Mouse (Mus musculus): ENCODE data around the gene Tsen15. TPM values are rescaled to one million over a fixed set of nuclear protein-coding genes. Genes with fewer than 3 reads are reported as not detected.
A peak's percentile ranks its signal among the peaks of the same experiment; 100 is the strongest.
"Not testable (repeated sequence)": the region's sequence is repeated elsewhere in the genome, so short reads cannot be mapped to it uniquely, and the experiment has no call there.

Gene Tsen15
- polyA plus RNA-seq, 1 experiment from 2014 or later = 94.5 TPM

DNA sequence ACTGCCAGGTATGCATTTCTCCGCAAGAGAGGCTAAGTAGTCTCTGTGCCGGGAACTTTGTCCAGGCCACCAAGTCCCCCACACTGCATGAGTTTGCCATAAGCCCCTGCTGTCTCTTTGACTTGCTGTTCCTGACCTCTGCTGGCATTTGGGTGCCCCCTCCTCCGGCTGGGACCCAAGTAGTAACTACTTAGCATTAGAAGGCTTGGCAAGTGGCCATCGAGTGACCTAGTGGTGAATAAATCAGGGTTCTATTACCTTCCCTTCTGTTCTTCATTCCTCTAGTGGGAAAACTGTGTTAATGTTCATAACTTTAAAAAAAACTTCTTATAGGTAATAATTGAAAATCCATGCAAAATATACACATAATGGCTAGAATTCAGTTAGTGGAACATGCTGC is 22.9 kb upstream of the Tsen15 start:
- Histone ChIP-seq H3K4me2 (replicated peaks) (no peak overlapping the region), H3K4me3 (no peak overlapping the region), H3K4me1 (peaks cover 5% of the 10 kb centered on the region; the same call in 1 of the 2 replicates), H3K9ac (no peak overlapping the region), H3K36me3 (no peaks in the 10 kb centered on the region), H3K27ac (no peak overlapping the region), H3K27me3 (no peaks in the 10 kb centered on the region), H3K9me3 (no peaks in the 10 kb centered on the region)
- 85% methylated on average over 4 of the region's 4 CpGs for WGBS
- no peak for ATAC-seq (ENCODE audit: insufficient number of reproducible peaks, insufficient read depth, low FRiP score, low TSS enrichment)

GRCm38 (mm10) chr1:152407021-152407946 is 20.8 kb upstream of the Tsen15 start:
- WGBS = 26% methylated on average over 22 of the region's 22 CpGs
- no peak for ATAC-seq (ENCODE audit: insufficient number of reproducible peaks, insufficient read depth, low FRiP score, low TSS enrichment)
- Histone ChIP-seq H3K36me3 (no peaks in the 10 kb centered on the region), H3K27me3 (no peaks in the 10 kb centered on the region), H3K27ac (no peak overlapping the region), H3K4me3 (peak overlapping the region; percentile 16; the same call in 1 of the 2 replicates), H3K9me3 (no peaks in the 10 kb centered on the region), H3K4me2 (replicated peaks) (peak overlapping the region; percentile 46), H3K4me1 (0 out of 2 replicates have a peak, but pooled peaks cover 3% of the 10 kb centered on the region), H3K9ac (no peak overlapping the region)

DNA sequence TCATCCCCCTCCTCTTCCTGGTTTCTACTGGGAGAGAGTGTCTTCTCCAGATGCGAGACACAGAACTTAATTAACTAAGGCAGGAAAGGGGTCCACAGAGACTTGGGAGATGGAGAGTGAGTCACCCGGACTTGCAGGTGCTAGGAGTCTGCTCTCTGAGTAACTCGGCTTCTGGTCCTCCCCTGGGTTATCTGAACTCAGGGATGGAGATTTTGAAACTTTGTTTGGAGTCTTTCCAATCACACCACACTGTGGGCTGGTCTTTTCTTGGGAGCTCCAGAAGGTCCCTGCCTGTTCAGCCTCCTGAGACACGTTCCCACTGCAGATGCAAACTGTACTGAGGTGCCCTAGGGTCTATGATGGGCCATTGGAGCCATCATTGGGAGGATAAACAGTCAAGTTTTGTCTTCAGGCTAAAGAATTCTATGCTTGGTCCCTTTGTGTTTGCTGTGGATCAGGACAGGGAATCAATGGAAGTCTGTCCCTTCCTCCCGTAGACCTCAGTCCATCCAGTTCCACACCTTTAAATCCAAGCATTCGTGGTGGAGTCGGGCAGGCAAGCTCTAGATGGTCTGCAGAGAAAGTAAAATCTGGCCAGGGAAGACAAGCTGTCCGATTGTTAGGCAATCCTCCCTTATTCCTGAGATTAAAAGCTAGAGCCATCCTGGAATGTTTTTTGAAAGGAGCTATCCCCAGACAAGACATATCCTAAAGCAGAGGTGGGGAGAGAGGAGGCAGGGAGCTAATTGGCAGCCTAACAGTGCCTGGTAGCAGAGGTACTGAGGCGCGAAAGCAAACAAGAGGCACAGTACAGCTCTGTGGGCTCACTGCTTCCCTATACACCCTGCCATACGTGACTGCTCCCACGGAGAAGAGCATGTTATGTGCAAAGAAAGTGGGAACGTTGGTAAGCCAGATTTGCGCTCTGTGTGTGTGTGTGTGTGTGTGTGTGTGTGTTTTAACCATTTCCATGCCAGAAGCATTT is 14.4 kb upstream of the Tsen15 start:
- Histone ChIP-seq H3K4me2 (replicated peaks) (peak overlapping the region; percentile 95), H3K27me3 (peaks cover 22% of the 10 kb centered on the region), H3K9me3 (no peaks in the 10 kb centered on the region), H3K27ac (no peak overlapping the region), H3K4me3 (peak overlapping the region; percentile 66), H3K36me3 (no peaks in the 10 kb centered on the region), H3K9ac (peak overlapping the region; percentile 72), H3K4me1 (peaks cover 11% of the 10 kb centered on the region)
- ATAC-seq (ENCODE audit: insufficient number of reproducible peaks, insufficient read depth, low FRiP score, low TSS enrichment) = peak; percentile 79; the same call in 1 of the 2 replicates
- 15% methylated on average over 14 of the region's 14 CpGs for WGBS

DNA sequence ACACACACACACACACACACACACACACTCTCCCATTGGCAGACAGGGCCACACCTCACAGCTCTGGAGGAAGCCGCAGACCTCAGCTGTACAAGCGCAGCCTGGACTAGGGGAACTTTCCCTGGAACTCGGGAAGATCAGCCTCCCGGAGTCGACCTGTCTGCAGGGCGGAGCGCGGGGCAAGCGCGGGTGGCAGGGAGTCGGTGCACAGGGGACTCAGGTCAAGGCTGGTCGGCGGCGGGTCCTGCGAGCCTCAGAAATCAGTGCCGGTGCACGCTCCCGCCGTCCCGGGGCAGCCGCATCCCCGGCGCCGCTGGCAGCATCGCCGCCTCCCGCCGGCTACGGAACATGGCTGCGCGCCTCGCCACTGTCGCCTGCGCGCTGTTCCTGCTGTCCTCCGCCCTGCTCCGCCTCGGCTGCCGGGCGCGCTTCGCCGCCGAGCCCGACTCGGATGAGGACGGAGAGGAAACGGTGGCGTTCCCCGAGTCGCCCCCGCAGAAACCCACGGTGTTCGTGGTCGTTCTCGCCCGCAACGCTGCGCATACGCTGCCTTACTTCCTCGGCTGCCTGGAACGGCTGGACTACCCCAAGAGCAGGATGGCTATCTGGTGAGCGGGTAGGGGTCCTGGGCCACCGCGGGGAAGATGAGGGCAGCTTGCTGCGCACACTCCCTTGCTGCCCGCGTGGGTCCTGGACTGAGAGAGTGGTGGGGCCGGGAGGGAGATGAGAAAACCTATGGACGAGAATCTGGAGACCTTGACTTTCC is 13.5 kb upstream of the Tsen15 start, which contains the start of gene Colgalt2:
Gene Colgalt2, plus strand, starts transcription at position 41 of the 766 bp plus-strand sequence.
- Histone ChIP-seq H3K9me3 (no peaks in the 10 kb centered on the region), H3K27ac (peak within 1 kb of the TSS; percentile 41; the same call in 1 of the 2 replicates), H3K36me3 (no peaks in the 10 kb centered on the region), H3K4me3 (peak within 1 kb of the TSS; percentile 66), H3K4me1 (peaks cover 11% of the 10 kb centered on the region), H3K27me3 (peaks cover 22% of the 10 kb centered on the region), H3K9ac (peak within 1 kb of the TSS; percentile 72), H3K4me2 (replicated peaks) (peak within 1 kb of the TSS; percentile 95)
- WGBS = under 1% methylated on average over 66 of the region's 70 CpGs
- peak; percentile 83 for ATAC-seq (ENCODE audit: insufficient number of reproducible peaks, insufficient read depth, low FRiP score, low TSS enrichment)

- H3K27me3 ChIP-seq = peaks cover 22% of the 10 kb centered on the region
- 60% methylated on average over 1 of the region's 1 CpGs for WGBS
Observed at GRCm38 (mm10) chr1:152398708-152399107, 12.2 kb upstream of the Tsen15 start.

DNA sequence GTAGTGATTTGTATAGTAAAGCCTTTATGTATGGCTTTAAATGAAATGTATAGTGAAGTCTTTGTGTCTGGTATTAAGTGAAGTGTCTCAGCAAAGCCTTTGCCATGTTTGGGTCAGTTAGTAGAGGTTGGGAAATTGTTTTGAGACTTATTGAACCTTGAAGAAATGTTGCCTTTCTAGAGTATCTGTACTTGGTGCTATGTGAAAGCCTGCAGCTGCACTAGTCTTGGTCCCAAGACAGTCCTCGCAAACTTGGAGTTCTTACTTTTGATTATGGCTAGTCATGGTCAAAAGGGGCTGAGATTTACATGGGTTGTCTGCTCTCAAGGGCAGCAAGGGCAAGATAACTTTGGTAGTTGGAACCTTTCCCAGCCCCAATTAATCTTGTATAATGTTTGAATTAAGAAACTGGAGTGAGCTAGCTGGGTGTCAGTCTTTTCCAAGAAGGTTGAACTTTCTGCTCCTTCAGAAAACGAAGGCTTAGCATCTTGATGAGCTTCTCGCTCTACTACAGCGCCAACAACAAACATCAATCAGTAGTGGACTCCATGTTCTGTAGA is 8.5 kb upstream of the Tsen15 start:
- Histone ChIP-seq H3K4me3 (no peak overlapping the region), H3K4me1 (peaks cover 4% of the 10 kb centered on the region; the same call in 1 of the 2 replicates)
- no peak for ATAC-seq (ENCODE audit: insufficient number of reproducible peaks, insufficient read depth, low FRiP score, low TSS enrichment)

More at GRCm38 (mm10) chr1:152398708-152399107, 12.2 kb upstream of the Tsen15 start:
- Histone ChIP-seq H3K27ac (no peak overlapping the region), H3K9me3 (no peaks in the 10 kb centered on the region), H3K9ac (no peak overlapping the region), H3K4me1 (peaks cover 11% of the 10 kb centered on the region), H3K4me3 (no peak overlapping the region), H3K4me2 (replicated peaks) (no peak overlapping the region), H3K36me3 (no peaks in the 10 kb centered on the region)
- ATAC-seq (ENCODE audit: insufficient number of reproducible peaks, insufficient read depth, low FRiP score, low TSS enrichment) = no peak

GRCm38 (mm10) chr1:152394137-152394536 is 7.6 kb upstream of the Tsen15 start:
- Histone ChIP-seq H3K4me3 (no peak overlapping the region), H3K36me3 (no peaks in the 10 kb centered on the region), H3K27ac (no peak overlapping the region), H3K4me1 (no peaks in the 10 kb centered on the region), H3K4me2 (replicated peaks) (no peak overlapping the region), H3K27me3 (peaks cover 8% of the 10 kb centered on the region), H3K9ac (no peak overlapping the region), H3K9me3 (peaks cover 5% of the 10 kb centered on the region; the same call in 1 of the 2 replicates)
- 94% methylated on average over 3 of the region's 3 CpGs for WGBS
- no peak for ATAC-seq (ENCODE audit: insufficient number of reproducible peaks, insufficient read depth, low FRiP score, low TSS enrichment)

More for the DNA sequence above, 8.5 kb upstream of the Tsen15 start:
- peaks cover 5% of the 10 kb centered on the region; the same call in 1 of the 2 replicates for H3K9me3 ChIP-seq
- H3K27ac ChIP-seq = no peak overlapping the region
- H3K36me3 ChIP-seq = no peaks in the 10 kb centered on the region
- no peak overlapping the region for H3K9ac ChIP-seq
- no peak overlapping the region for H3K4me2 ChIP-seq (replicated peaks)
- 83% methylated on average over 4 of the region's 4 CpGs for whole genome bisulfite sequencing
- H3K27me3 ChIP-seq = peaks cover 12% of the 10 kb centered on the region

GRCm38 (mm10) chr1:152389271-152389670 is 2.8 kb upstream of the Tsen15 start:
- Histone ChIP-seq H3K4me1 (no peaks in the 10 kb centered on the region), H3K9me3 (peaks cover 5% of the 10 kb centered on the region; the same call in 1 of the 2 replicates), H3K4me2 (replicated peaks) (no peak overlapping the region), H3K27me3 (no peaks in the 10 kb centered on the region), H3K27ac (no peak overlapping the region), H3K9ac (no peak overlapping the region), H3K4me3 (no peak overlapping the region), H3K36me3 (no peaks in the 10 kb centered on the region)
- no peak for ATAC-seq (ENCODE audit: insufficient number of reproducible peaks, insufficient read depth, low FRiP score, low TSS enrichment)

- H3K9me3 ChIP-seq; H3K27ac ChIP-seq; H3K27me3 ChIP-seq; H3K36me3 ChIP-seq; H3K4me1 ChIP-seq; ATAC-seq (ENCODE audit: insufficient number of reproducible peaks, insufficient read depth, low FRiP score, low TSS enrichment): not testable (repeated sequence)
- Histone ChIP-seq H3K9ac (peak overlapping the region; percentile 89), H3K4me2 (replicated peaks) (peak overlapping the region; percentile 64), H3K4me3 (peak overlapping the region; percentile 91)
- WGBS = 25% methylated on average over 2 of the region's 4 CpGs
Observed at GRCm38 (mm10) chr1:152385693-152386092, 795 bp downstream of the Tsen15 start.

GRCm38 (mm10) chr1:152384589-152384988 is 1.9 kb downstream of the Tsen15 start:
- Histone ChIP-seq H3K9me3 (no peaks in the 10 kb centered on the region), H3K27me3 (no peaks in the 10 kb centered on the region), H3K4me2 (replicated peaks) (no peak overlapping the region), H3K36me3 (peaks cover 7% of the 10 kb centered on the region), H3K27ac (no peak overlapping the region), H3K4me3 (no peak overlapping the region), H3K9ac (no peak overlapping the region), H3K4me1 (no peaks in the 10 kb centered on the region)
- 93% methylated on average over 1 of the region's 1 CpGs for WGBS
- ATAC-seq (ENCODE audit: insufficient number of reproducible peaks, insufficient read depth, low FRiP score, low TSS enrichment) = no peak
